Mouse (Mus musculus) lung, adult 2 months (tissue): ENCODE data around the gene Osbpl8.

ENCODE experiments used
- CTCF ChIP-seq: fragments of 200-500 bp; IDR thresholded peaks from 2 replicates; pipeline ENCODE4 v1.5.1; 2011; ENCODE audit warnings: mild to moderate bottlenecking, low read length, control low read depth; ENCODE audit not compliant: insufficient read depth
- POLR2A ChIP-seq: fragments of 200-500 bp; IDR thresholded peaks from 2 replicates; pipeline ENCODE4 v1.6.1; 2011; ENCODE audit warnings: low read depth, mild to moderate bottlenecking, control low read depth, low read length, borderline replicate concordance; ENCODE audit errors: extremely low read depth

GRCm38 (mm10) chr10:111139170-111139569 is 25.4 kb upstream of the Osbpl8 start:
- TF ChIP-seq POLR2A (no peak), CTCF (no peak)
